Mouse (Mus musculus) retina, postnatal 1 day (tissue): Measurements from ENCODE around the gene Htr1d.
A peak's percentile ranks its signal among the peaks of the same experiment; 100 is the strongest.

Experiments
- DNase-seq: peaks from one replicate; pipeline ENCODE4 v3.0.0-alpha.2; 2012

Gene Htr1d

GRCm38 (mm10) chr4:136452792-136453191 is 29.5 kb downstream of the Htr1d start:
- DNase-seq: peak; percentile 45

GRCm38 (mm10) chr4:136454850-136455260 is 31.5 kb downstream of the Htr1d start:
- DNase-seq: peak; percentile 88

- DNase-seq: no peak
Observed at GRCm38 (mm10) chr4:136456516-136457218, 33.3 kb downstream of the Htr1d start.

GRCm38 (mm10) chr4:136458276-136458675 is 35.0 kb downstream of the Htr1d start:
- DNase-seq: no peak

DNA sequence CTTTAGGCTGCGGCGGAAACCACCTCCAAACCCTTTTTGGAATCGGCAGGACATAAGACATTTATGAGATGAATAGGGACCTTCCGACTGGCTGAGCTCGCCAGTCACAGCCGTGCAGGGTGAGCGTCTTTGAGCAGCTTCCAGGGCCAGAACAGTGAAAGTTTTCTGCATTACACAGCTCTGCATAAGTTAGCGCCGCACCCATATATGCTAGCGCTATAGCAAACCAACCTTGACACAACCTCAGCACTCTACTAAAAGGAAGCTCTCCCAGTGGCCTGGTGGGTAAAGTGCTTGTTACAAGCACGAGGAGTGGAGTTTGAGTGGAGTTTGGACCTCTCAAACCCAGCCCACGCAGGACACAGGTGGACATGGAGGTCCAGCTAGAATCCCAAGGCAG is 35.9 kb downstream of the Htr1d start:
- no peak for DNase-seq

- DNase-seq: no peak
Observed at GRCm38 (mm10) chr4:136461206-136461605, 37.9 kb downstream of the Htr1d start.

GRCm38 (mm10) chr4:136461761-136462085 is 38.4 kb downstream of the Htr1d start:
- no peak for DNase-seq

DNA sequence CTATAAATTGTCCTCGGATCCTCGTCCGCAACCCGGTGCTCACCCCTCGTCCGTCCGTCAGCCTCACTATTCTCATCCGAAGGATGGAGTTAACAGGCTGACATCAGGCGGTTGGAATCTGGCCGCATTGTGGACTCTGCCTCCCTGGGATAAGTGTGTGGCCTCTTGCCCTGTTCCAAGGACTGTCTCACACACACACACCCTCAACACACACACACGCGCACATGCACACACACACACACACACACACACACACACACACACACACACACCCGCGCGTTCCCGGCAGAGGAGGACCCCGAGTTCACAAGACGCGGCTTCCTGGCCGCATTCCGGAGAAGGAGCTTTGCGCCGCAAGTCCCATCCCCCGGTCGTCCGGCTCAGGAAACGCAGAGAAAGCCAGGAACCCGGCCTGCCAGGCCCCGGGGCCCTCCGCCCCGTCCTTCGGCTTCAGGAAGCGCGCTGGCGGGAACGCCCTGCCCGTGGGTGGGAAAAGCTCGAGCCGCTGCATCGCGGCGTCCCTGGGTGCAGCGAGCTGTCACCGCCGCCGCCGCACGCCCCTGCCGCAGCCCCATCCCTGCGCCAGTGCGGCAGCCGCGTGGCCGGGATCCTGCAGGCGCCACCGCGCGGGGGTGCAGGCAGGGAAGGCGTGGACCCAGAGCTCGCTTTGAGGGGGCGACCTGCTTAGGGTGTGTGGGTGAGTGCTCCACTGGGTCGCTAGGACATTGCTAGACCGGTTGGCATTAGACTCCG is 38.9 kb downstream of the Htr1d start, which contains the start of gene 6030445D17Rik:
TSS of gene 6030445D17Rik (plus strand) at position 165 of the 753 bp plus-strand sequence.
- DNase-seq: peak; percentile 73

GRCm38 (mm10) chr4:136462839-136463178 is 39.5 kb downstream of the Htr1d start:
- DNase-seq: peak; percentile 66

GRCm38 (mm10) chr4:136463436-136463835 is 40.1 kb downstream of the Htr1d start:
- no peak for DNase-seq

DNA sequence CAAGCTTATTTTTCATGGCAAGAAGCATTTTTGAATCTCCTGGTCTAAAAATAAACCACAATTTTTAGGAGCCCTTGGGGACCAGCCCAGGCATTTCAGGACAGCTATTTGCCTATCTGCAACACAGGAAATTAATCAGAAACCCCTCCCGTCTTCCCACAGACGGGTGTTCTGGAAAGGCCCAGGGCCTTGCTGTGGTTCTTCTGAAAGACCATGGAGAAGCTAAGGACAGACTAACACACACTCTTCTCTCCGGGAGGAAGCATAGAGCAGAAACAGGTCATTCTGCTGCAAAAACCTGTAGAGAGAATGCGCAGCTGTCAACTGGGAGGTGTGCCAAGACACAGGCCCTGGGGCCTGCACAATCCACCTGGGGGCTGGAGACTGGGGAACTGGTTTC is 42.9 kb downstream of the Htr1d start:
- DNase-seq: peak; percentile 46

DNA sequence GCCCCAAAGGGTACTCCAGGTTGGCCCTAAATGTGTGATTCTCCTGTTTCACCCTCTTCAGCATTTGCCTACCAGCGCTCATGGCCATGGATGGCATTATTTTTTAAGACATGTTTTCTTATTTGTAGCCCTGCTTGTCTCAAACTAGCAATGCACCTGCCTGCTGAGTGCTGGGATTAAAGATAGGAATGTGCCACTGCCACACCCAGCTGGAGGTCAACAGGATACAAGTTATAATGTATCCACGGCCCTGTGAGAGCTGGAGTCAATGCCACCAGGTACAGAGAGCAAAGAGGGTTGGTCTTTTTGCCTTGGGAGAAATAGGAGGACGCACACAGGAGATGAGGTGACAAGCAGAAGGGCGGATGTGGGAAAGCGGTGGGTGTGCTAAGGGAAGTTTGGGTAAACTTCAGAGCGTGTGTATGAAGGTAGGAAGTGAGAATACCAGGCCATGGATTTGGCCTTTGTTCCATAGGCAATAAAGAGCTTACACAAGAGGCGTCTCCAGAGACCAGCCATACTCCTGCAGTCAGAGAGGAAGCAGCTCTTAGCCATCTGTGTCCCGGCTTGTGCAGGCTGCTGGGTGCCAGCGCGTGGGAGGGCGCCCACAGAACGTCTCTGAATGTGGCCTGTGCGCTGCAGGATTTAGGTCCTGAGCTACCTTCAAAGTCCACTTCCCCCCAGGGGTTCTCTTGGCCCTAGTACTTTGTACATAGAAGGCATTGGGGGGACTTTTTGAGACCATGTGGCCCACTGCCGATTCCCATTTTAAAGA is 45.4 kb downstream of the Htr1d start:
- no peak for DNase-seq

GRCm38 (mm10) chr4:136469371-136469903 is 46.1 kb downstream of the Htr1d start, which contains the start of gene Luzp1:
Gene Luzp1 (plus strand): TSS chr4:136469761.
- DNase-seq: peak; percentile 94

DNA sequence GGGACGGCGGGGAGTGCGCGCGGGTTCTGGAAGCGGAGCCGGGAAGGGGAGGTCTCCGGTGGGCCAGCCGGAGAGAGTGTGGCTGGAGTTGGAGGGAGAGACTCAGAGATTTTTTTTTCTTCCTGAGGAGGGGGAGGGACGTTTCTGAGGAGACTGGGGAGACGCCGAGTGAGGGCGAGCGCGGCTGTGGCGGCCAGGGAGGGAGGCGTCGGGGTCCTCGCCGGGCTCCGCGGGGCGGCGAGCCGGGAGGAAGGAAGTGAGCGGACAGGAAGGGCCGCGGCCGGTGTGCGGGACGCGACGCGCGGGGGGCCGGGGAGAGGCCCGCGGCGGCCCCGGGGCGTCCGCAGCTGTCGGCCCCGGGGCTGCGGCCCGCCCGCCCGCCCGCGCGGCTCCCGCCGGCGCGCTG is 46.6 kb downstream of the Htr1d start:
- peak; percentile 88 for DNase-seq

GRCm38 (mm10) chr4:136470347-136471071 is 47.2 kb downstream of the Htr1d start:
- peak; percentile 66 for DNase-seq

- no peak for DNase-seq
Observed at GRCm38 (mm10) chr4:136476692-136477091, 53.4 kb downstream of the Htr1d start.

DNA sequence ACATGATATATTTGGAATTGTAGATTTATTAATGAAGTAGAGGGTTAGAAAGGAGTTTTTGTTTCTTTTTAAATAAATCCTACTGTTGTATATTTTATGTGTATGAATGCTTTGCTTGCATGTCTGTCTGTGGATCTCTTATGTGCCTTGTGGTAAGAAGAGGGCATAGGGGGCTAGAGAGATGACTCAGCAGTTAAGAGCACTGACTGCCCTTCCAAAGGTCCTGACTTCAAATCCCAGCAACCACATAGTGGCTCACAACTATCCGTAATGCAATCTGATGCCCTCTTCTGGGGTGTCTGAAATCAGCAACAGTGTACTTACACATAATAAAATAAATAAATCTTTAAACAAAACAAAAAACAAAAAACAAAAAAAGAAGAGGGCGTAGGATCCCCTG is 63.2 kb downstream of the Htr1d start:
- DNase-seq: no peak
